Mouse (Mus musculus) liver, embryonic 14.5 days (tissue): ENCODE measurements around the gene Simc1.

Source experiments
- CTCF ChIP-seq: IDR thresholded peaks from 2 replicates; pipeline ENCODE4 v1.5.1; 2016; ENCODE audit warnings: antibody characterized with exemption, low read depth, control low read depth
- EP300 ChIP-seq: IDR thresholded peaks from 2 replicates; pipeline ENCODE4 v1.6.1; 2016; ENCODE audit warnings: antibody characterized with exemption, low read depth

GRCm38 (mm10) chr13:54556796-54557195 is 53.2 kb downstream of the Simc1 start:
- TF ChIP-seq CTCF (no peak), EP300 (no peak)
